Mouse (Mus musculus): ENCODE measurements around the gene Cpd. TPM values are rescaled to one million over a fixed set of nuclear protein-coding genes. Genes with fewer than 3 reads are reported as not detected.

Cpd gene
- polyA plus RNA-seq, 1 experiment = 18.6 TPM

Other genes starting within 250 kb of the Cpd start
- gene Abr, start 224.7 kb downstream of the Cpd start, polyA plus RNA-seq (2012; ENCODE audit: insufficient read depth, insufficient read length, missing spikeins) = 2.4 and 3.6 TPM in 2 replicates
- gene Bhlha9, start 174.5 kb downstream of the Cpd start, polyA plus RNA-seq (2012; ENCODE audit: insufficient read depth, insufficient read length, missing spikeins) = not detected in 2 replicates
- gene Trarg1, start 167.2 kb downstream of the Cpd start, polyA plus RNA-seq (2012; ENCODE audit: insufficient read depth, insufficient read length, missing spikeins) = 368 and 373 TPM in 2 replicates
- gene Gosr1, start 83.4 kb downstream of the Cpd start, polyA plus RNA-seq (2012; ENCODE audit: insufficient read depth, insufficient read length, missing spikeins) = 40.1 and 44.5 TPM in 2 replicates
- 1.4 and 1.5 TPM in 2 replicates for gene Tmigd1, start 55.1 kb upstream of the Cpd start, polyA plus RNA-seq (2012; ENCODE audit: insufficient read depth, insufficient read length, missing spikeins)
- 23.5 and 32.1 TPM in 2 replicates for gene Blmh, start 77.8 kb upstream of the Cpd start, polyA plus RNA-seq (2012; ENCODE audit: insufficient read depth, insufficient read length, missing spikeins)
- gene Slc6a4, start 151.6 kb upstream of the Cpd start, polyA plus RNA-seq (2012; ENCODE audit: insufficient read depth, insufficient read length, missing spikeins) = not detected in 2 replicates
- gene Nsrp1, start 231.4 kb upstream of the Cpd start, polyA plus RNA-seq (2012; ENCODE audit: insufficient read depth, insufficient read length, missing spikeins) = 10.3 and 12.1 TPM in 2 replicates

Data from brown adipose tissue, adult 24 weeks (tissue).